Mouse (Mus musculus) heart, adult 18-20 months (tissue): ENCODE measurements around the gene C1ql3. TPM values are rescaled to one million over a fixed set of nuclear protein-coding genes. Genes with fewer than 3 reads are reported as not detected.

Experiments used
- DNase-seq, 2 experiments: peaks; one replicate each; pipeline ENCODE4 v3.0.0; 2021 to 2022; ENCODE audit warnings: mixed read lengths in 1 of 2
- long read RNA-seq, 2 experiments: library from polyadenylated mRNA; stranded (forward); transcript quantifications; one replicate each; pipeline ENCODE4 v2.0.0; 2021
- total RNA-seq, 2 experiments: library from RNA; stranded (reverse); gene quantifications; 2 replicates each; pipeline ENCODE4 v1.2.3; 2021

C1ql3 gene
- under 1 TPM; 0.10 to 0.21 TPM for total RNA-seq
- long read RNA-seq, experiment 1 = 0 reads
- long read RNA-seq, experiment 2 = 0 reads

GRCm38 (mm10) chr2:13011472-13011871 is at the start of gene C1ql3:
C1ql3 (minus strand) TSS chr2:13011806.
- no peak for DNase-seq

GRCm38 (mm10) chr2:13060426-13061170 is 49.0 kb upstream of the C1ql3 start:
- no peak for DNase-seq

GRCm38 (mm10) chr2:13048649-13049048 is 37.0 kb upstream of the C1ql3 start:
- no peak for DNase-seq

GRCm38 (mm10) chr2:13044555-13044954 is 32.9 kb upstream of the C1ql3 start:
- DNase-seq = no peak

GRCm38 (mm10) chr2:13039785-13040184 is 28.2 kb upstream of the C1ql3 start:
- DNase-seq = no peak

GRCm38 (mm10) chr2:13038772-13039171 is 27.2 kb upstream of the C1ql3 start:
- no peak for DNase-seq

- no peak for DNase-seq
Measured at GRCm38 (mm10) chr2:13018861-13019260, 7.3 kb upstream of the C1ql3 start.

GRCm38 (mm10) chr2:13018382-13018781 is 6.8 kb upstream of the C1ql3 start:
- DNase-seq = no peak

- no peak for DNase-seq
Measured at GRCm38 (mm10) chr2:13011973-13012372, 367 bp upstream of the C1ql3 start.

GRCm38 (mm10) chr2:13010460-13011341 is 905 bp downstream of the C1ql3 start:
- peak; percentile 22 to 32 for DNase-seq

- DNase-seq = no peak
Measured at GRCm38 (mm10) chr2:13010030-13010459, 1.6 kb downstream of the C1ql3 start.

- no peak for DNase-seq
Measured at GRCm38 (mm10) chr2:13009261-13009972, 2.2 kb downstream of the C1ql3 start.

- no peak for DNase-seq
Measured at GRCm38 (mm10) chr2:13008433-13008832, 3.2 kb downstream of the C1ql3 start.

GRCm38 (mm10) chr2:13000026-13000425 is 11.6 kb downstream of the C1ql3 start:
- no peak for DNase-seq

- peak in 1 of 2 experiments; percentile 2 for DNase-seq
Measured at GRCm38 (mm10) chr2:12984901-12985732, 26.5 kb downstream of the C1ql3 start.

GRCm38 (mm10) chr2:12978771-12979170 is 32.8 kb downstream of the C1ql3 start:
- no peak for DNase-seq

GRCm38 (mm10) chr2:12977367-12977766 is 34.2 kb downstream of the C1ql3 start:
- no peak for DNase-seq

- DNase-seq = no peak
Measured at GRCm38 (mm10) chr2:12973752-12974151, 37.9 kb downstream of the C1ql3 start.

- no peak for DNase-seq
Measured at GRCm38 (mm10) chr2:12970049-12970724, 41.4 kb downstream of the C1ql3 start.

- DNase-seq = no peak
Measured at GRCm38 (mm10) chr2:12956703-12957424, 54.7 kb downstream of the C1ql3 start.
